Mouse (Mus musculus): Measurements from ENCODE around the gene Nbas. TPM values are rescaled to one million over a fixed set of nuclear protein-coding genes. Genes with fewer than 3 reads are reported as not detected.

The Nbas gene
- polyA plus RNA-seq, 1 experiment from 2014 or later: 23.6 TPM

DNA sequence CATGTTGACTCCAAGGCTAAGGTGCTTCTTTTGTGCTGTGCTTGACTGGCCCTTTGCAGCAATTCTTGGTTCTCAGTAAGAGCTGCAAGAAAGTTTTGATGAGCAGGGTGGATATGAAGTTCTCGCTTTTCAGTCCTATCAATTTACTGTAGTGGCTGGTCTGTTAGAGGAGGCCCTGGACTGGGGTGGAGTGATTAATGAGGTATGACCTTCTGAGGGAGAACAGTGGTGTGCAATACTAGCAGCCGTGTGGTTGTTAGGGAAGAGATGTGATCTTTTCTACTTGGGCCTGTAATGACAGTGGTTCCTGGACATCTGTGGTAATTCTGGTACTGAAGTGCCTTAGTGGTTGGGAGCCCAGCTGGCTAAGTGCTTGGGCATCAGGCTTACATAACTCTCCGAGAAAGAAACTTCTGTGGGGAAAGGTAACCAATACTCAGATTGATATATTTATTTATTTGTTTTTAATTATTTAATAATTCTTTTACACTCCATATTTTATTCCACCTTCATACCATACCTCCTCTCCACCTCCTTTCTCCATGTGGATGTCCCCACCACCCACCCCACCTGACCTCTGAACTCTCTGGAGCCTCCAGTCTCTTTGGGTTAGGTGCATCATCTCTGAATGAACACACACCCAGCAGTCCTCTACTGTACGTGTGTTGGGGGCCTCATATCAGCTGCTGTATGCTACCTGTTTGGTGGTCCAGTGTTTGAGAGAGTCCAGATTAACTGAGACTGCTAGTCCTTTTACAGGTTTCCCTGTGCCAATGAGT lies 175.9 kb downstream of the Nbas start:
- Histone ChIP-seq H3K36me3 (ENCODE audit: control insufficient read depth, insufficient read depth, low read length) (no peaks in the 10 kb centered on the region), H3K9ac (ENCODE audit: low read length) (no peak overlapping the region), H3K27me3 (replicated peaks; ENCODE audit: control insufficient read depth, insufficient read depth, low read length) (no peaks in the 10 kb centered on the region), H3K4me2 (ENCODE audit: low read length) (no peak overlapping the region), H3K27ac (ENCODE audit: low read depth) (no peak overlapping the region), H3K4me1 (replicated peaks; ENCODE audit: control insufficient read depth, insufficient read depth, low read length) (no peaks in the 10 kb centered on the region), H3K9me3 (ENCODE audit: control insufficient read depth, low read length) (no peaks in the 10 kb centered on the region), H3K4me3 (ENCODE audit: low read depth, low read length) (no peak overlapping the region)
- WGBS: 74% methylated on average over 4 of the region's 4 CpGs
- no peak for ATAC-seq (replicated peaks; ENCODE audit: low FRiP score, low TSS enrichment, low read depth)
- DNase-seq (ENCODE audit: low spot score): no peak

DNA sequence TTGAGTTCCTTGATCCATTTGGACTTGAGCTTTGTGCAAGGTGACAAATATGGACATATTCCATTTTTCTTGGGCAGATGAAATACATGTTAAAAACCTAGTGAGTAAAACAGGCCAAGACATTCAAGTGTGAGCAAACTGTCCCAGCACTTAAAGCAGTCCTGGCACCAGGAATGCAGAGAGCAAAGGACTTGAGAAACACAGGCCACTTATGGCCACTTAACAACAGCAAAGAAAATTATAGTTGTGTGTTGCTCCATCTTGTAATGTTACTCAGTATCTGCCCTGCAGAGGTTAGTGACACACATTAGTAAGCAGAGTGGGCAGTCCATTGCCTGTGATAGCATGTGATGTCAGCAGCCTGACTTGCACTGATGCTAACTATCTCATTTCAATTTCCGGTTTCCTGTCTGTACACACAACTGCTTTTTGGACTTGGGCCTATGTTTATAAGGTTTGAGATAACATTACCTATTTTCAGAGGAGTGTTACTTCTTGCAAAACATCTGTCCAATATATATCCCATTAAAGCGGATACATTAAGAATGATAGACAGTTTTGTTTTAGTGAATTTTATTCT lies 176.6 kb downstream of the Nbas start:
- WGBS: 74% methylated on average over 2 of the region's 2 CpGs
- H3K9me3 ChIP-seq (ENCODE audit: control insufficient read depth, low read length): no peaks in the 10 kb centered on the region
- no peak overlapping the region for H3K4me3 ChIP-seq (ENCODE audit: low read depth, low read length)
- no peak overlapping the region for H3K27ac ChIP-seq (ENCODE audit: low read depth)
- DNase-seq (ENCODE audit: low spot score): no peak
- no peak overlapping the region for H3K9ac ChIP-seq (ENCODE audit: low read length)
- H3K27me3 ChIP-seq (replicated peaks; ENCODE audit: control insufficient read depth, insufficient read depth, low read length): no peaks in the 10 kb centered on the region
- ATAC-seq (replicated peaks; ENCODE audit: low FRiP score, low TSS enrichment, low read depth): no peak
- no peaks in the 10 kb centered on the region for H3K4me1 ChIP-seq (replicated peaks; ENCODE audit: control insufficient read depth, insufficient read depth, low read length)
- no peak overlapping the region for H3K4me2 ChIP-seq (ENCODE audit: low read length)
- no peaks in the 10 kb centered on the region for H3K36me3 ChIP-seq (ENCODE audit: control insufficient read depth, insufficient read depth, low read length)

DNA sequence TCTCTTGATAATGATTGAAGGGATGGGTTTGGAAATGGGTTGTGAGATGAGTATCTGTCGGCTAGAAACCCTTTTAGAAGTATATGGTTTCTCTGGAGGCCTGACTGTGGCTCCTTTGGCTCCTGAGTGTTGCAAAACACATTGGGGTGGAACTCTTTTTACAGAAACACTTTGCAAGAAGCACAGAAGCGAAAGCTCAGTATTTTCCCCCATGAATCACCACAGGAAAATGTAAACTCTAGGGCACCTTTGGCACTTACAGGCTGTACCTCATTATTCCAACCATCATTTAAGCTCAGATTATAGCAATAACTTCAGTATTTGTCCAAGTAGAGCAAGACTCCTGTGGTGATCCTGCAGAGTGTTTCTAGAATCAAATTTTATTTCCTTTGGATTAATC lies 180.0 kb downstream of the Nbas start:
- H3K9me3 ChIP-seq (ENCODE audit: control insufficient read depth, low read length): no peaks in the 10 kb centered on the region
- DNase-seq (ENCODE audit: low spot score) (no peak), ATAC-seq (replicated peaks; ENCODE audit: low FRiP score, low TSS enrichment, low read depth) (no peak)
- H3K27me3 ChIP-seq (replicated peaks; ENCODE audit: control insufficient read depth, insufficient read depth, low read length): no peaks in the 10 kb centered on the region
- WGBS: 65% methylated on average over 2 of the region's 2 CpGs
- H3K36me3 ChIP-seq (ENCODE audit: control insufficient read depth, insufficient read depth, low read length): 0 out of 2 replicates have a peak, but pooled peaks cover 5% of the 10 kb centered on the region
- H3K27ac ChIP-seq (ENCODE audit: low read depth): no peak overlapping the region
- no peak overlapping the region for H3K9ac ChIP-seq (ENCODE audit: low read length)
- no peak overlapping the region for H3K4me3 ChIP-seq (ENCODE audit: low read depth, low read length)
- no peaks in the 10 kb centered on the region for H3K4me1 ChIP-seq (replicated peaks; ENCODE audit: control insufficient read depth, insufficient read depth, low read length)
- H3K4me2 ChIP-seq (ENCODE audit: low read length): no peak overlapping the region

DNA sequence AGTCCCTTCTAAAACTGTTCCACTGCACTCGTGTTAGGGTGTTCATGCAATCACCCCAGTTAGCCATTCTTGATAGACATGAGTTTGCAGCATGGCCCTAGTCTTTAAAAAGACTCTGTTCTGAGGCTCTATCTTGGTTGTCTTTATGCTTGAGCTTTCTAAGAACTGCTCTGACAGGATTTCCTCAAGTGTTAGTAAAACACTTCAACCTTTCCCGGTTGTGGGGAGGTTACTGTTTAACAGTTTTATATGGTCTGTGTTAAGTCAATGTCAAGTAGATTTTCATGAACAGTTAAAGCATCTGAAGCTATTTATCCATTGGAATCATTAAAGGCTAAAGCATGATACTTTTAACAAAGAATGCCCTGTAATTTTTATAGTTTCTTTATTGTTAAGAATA lies 183.1 kb downstream of the Nbas start:
- no peaks in the 10 kb centered on the region for H3K4me1 ChIP-seq (replicated peaks; ENCODE audit: control insufficient read depth, insufficient read depth, low read length)

DNA sequence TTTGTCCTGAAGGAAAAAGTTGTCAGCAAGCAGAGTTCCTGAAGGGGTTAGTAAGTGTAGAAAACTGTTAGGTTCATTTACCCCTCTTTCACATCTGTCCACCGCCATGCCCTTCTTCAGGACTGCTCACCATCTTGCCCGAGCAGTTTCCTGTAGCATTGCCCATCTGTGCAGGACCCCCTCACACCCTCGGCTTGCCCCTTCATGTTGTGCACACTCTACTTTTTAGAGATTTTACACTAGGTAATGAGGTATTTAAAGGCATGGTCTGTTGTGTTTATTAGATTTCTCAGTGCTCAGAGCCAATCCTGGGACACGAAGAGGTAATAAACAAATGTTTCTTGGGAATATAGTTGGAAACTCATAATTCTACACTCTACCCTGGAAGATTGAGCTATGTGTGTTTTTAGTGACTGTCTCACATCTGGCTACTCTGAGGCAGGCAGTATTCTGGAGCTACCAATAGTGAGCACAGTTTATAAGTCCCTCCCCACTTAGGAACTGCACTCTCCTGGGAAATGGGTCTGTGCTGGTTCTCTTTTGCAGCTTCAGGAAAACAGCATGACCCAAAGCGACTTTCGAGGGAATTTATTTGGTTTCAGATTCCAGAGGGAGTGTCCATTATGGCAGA lies 191.4 kb downstream of the Nbas start:
- no peak overlapping the region for H3K27ac ChIP-seq (ENCODE audit: low read depth)
- H3K4me2 ChIP-seq (ENCODE audit: low read length): no peak overlapping the region
- DNase-seq (ENCODE audit: low spot score): no peak
- H3K4me3 ChIP-seq (ENCODE audit: low read depth, low read length): no peak overlapping the region
- H3K9me3 ChIP-seq (ENCODE audit: control insufficient read depth, low read length): no peaks in the 10 kb centered on the region
- no peaks in the 10 kb centered on the region for H3K36me3 ChIP-seq (ENCODE audit: control insufficient read depth, insufficient read depth, low read length)
- H3K4me1 ChIP-seq (replicated peaks; ENCODE audit: control insufficient read depth, insufficient read depth, low read length): no peaks in the 10 kb centered on the region
- 82% methylated on average over 6 of the region's 6 CpGs for WGBS
- no peaks in the 10 kb centered on the region for H3K27me3 ChIP-seq (replicated peaks; ENCODE audit: control insufficient read depth, insufficient read depth, low read length)
- no peak for ATAC-seq (replicated peaks; ENCODE audit: low FRiP score, low TSS enrichment, low read depth)
- no peak overlapping the region for H3K9ac ChIP-seq (ENCODE audit: low read length)

More for the DNA sequence above, 183.1 kb downstream of the Nbas start:
- 38% methylated on average over 2 of the region's 2 CpGs for whole genome bisulfite sequencing
- H3K4me3 ChIP-seq (ENCODE audit: low read depth, low read length): no peak overlapping the region
- no peaks in the 10 kb centered on the region for H3K9me3 ChIP-seq (ENCODE audit: control insufficient read depth, low read length)
- 0 out of 2 replicates have a peak, but pooled peaks cover 5% of the 10 kb centered on the region for H3K36me3 ChIP-seq (ENCODE audit: control insufficient read depth, insufficient read depth, low read length)
- H3K4me2 ChIP-seq (ENCODE audit: low read length): no peak overlapping the region
- no peak overlapping the region for H3K27ac ChIP-seq (ENCODE audit: low read depth)
- no peak for DNase-seq (ENCODE audit: low spot score)
- ATAC-seq (replicated peaks; ENCODE audit: low FRiP score, low TSS enrichment, low read depth): no peak
- no peaks in the 10 kb centered on the region for H3K27me3 ChIP-seq (replicated peaks; ENCODE audit: control insufficient read depth, insufficient read depth, low read length)
- H3K9ac ChIP-seq (ENCODE audit: low read length): no peak overlapping the region

DNA sequence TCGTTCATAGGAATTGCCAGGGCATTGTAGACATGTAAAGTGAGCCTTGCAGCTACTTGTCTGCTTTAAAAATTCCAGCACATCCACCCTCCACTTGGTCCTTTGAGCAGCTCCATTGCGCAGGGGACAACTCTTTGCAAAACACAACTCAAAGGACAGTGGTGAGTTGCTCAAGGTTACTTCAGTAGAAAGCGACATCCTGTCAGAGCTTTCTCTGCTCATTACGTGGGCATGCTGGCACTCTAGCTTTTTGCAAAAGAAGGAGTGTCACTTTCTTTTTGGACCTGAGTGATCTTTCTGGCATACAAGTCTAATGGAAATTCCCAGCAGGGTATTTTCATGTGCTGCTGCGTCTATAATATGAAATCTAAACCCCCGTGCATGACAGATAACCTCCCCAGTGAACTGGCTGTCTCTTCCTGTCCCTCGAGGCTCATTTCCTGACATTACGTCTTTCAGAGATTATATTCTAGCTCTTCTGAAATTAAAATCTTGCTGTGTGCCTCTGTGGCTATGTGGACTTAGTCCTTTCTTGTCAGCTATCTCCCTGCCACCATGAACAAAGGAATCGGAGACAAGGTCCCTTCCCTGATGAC lies 192.7 kb downstream of the Nbas start:
- DNase-seq (ENCODE audit: low spot score): no peak
- Histone ChIP-seq H3K27ac (ENCODE audit: low read depth) (no peak overlapping the region), H3K4me3 (ENCODE audit: low read depth, low read length) (no peak overlapping the region), H3K9ac (ENCODE audit: low read length) (no peak overlapping the region), H3K9me3 (ENCODE audit: control insufficient read depth, low read length) (no peaks in the 10 kb centered on the region), H3K36me3 (ENCODE audit: control insufficient read depth, insufficient read depth, low read length) (no peaks in the 10 kb centered on the region), H3K4me2 (ENCODE audit: low read length) (no peak overlapping the region), H3K4me1 (replicated peaks; ENCODE audit: control insufficient read depth, insufficient read depth, low read length) (no peaks in the 10 kb centered on the region), H3K27me3 (replicated peaks; ENCODE audit: control insufficient read depth, insufficient read depth, low read length) (no peaks in the 10 kb centered on the region)
- WGBS: 80% methylated on average over 9 of the region's 9 CpGs
- ATAC-seq (replicated peaks; ENCODE audit: low FRiP score, low TSS enrichment, low read depth): no peak

DNA sequence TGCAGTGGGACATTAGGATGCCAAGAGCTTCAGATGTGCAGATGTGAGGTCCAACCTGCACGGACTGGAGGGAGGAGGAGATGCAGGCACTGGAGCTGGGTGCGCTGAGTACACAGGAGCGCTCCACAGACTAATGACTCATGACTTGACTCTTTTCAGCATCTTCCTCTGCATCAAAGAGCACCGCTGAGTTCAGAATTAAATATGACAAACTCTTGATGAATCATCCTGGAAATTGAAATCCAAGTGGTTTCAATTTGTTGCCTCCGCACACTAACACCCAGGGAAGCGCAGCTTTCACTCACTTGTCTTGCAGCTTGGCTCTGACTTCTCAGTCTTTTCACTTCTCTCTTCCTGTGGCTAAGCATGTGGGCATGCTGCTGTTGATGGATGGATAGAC lies 193.5 kb downstream of the Nbas start:
- Histone ChIP-seq H3K4me3 (ENCODE audit: low read depth, low read length) (no peak overlapping the region), H3K36me3 (ENCODE audit: control insufficient read depth, insufficient read depth, low read length) (no peaks in the 10 kb centered on the region), H3K9me3 (ENCODE audit: control insufficient read depth, low read length) (no peaks in the 10 kb centered on the region), H3K4me1 (replicated peaks; ENCODE audit: control insufficient read depth, insufficient read depth, low read length) (no peaks in the 10 kb centered on the region), H3K27me3 (replicated peaks; ENCODE audit: control insufficient read depth, insufficient read depth, low read length) (no peaks in the 10 kb centered on the region), H3K4me2 (ENCODE audit: low read length) (no peak overlapping the region), H3K27ac (ENCODE audit: low read depth) (no peak overlapping the region), H3K9ac (ENCODE audit: low read length) (no peak overlapping the region)
- DNase-seq (ENCODE audit: low spot score): no peak
- no peak for ATAC-seq (replicated peaks; ENCODE audit: low FRiP score, low TSS enrichment, low read depth)
- 90% methylated on average over 6 of the region's 6 CpGs for WGBS

DNA sequence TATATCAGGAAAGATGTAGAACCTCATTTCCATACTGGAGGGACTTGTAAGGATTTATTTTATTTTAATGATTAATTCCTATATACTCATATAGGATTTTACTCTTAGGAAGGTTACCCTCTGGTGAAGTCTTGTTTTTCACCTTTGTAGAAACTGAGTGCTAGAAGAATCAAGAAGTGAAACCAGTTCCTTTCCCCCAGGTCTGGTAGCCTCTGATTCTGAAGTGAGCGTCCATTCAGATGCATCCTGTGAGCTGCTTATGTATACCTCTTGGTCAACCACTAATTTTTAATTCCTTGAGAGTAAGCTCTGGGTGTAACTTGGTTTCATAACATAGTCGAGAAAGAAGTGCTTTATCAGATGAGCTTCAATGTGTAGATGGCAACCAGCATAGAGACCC lies 196.6 kb downstream of the Nbas start:
- Histone ChIP-seq H3K4me2 (ENCODE audit: low read length) (no peak overlapping the region), H3K4me3 (ENCODE audit: low read depth, low read length) (no peak overlapping the region), H3K9me3 (ENCODE audit: control insufficient read depth, low read length) (no peaks in the 10 kb centered on the region), H3K27me3 (replicated peaks; ENCODE audit: control insufficient read depth, insufficient read depth, low read length) (no peaks in the 10 kb centered on the region), H3K36me3 (ENCODE audit: control insufficient read depth, insufficient read depth, low read length) (0 out of 2 replicates have a peak, but pooled peaks cover under 1% of the 10 kb centered on the region), H3K27ac (ENCODE audit: low read depth) (no peak overlapping the region), H3K4me1 (replicated peaks; ENCODE audit: control insufficient read depth, insufficient read depth, low read length) (no peaks in the 10 kb centered on the region), H3K9ac (ENCODE audit: low read length) (no peak overlapping the region)
- DNase-seq (ENCODE audit: low spot score) (no peak), ATAC-seq (replicated peaks; ENCODE audit: low FRiP score, low TSS enrichment, low read depth) (no peak)
- WGBS: 90% methylated on average over 2 of the region's 2 CpGs

Data from intestine, embryonic 14.5 days (tissue).